Mouse (Mus musculus): ENCODE data around the gene Ip6k1.

The Ip6k1 gene

GRCm38 (mm10) chr9:108027867-108028266, 25.6 kb downstream of the Ip6k1 start:
- no peak for DNase-seq (ENCODE audit: low read depth, low spot score)

GRCm38 (mm10) chr9:108032126-108032525, 29.8 kb downstream of the Ip6k1 start:
- DNase-seq (ENCODE audit: low read depth, low spot score), result no peak

GRCm38 (mm10) chr9:108035331-108036156, 33.2 kb downstream of the Ip6k1 start:
- no peak for DNase-seq (ENCODE audit: low read depth, low spot score)

- DNase-seq (ENCODE audit: low read depth, low spot score), result no peak
Observed at GRCm38 (mm10) chr9:108044751-108045492, 42.6 kb downstream of the Ip6k1 start.

- DNase-seq (ENCODE audit: low read depth, low spot score), result no peak
Observed at GRCm38 (mm10) chr9:108046582-108046981, 44.3 kb downstream of the Ip6k1 start.

GRCm38 (mm10) chr9:108047601-108048565, 45.6 kb downstream of the Ip6k1 start:
- DNase-seq (ENCODE audit: low read depth, low spot score), result no peak

- DNase-seq (ENCODE audit: low read depth, low spot score), result no peak
Observed at GRCm38 (mm10) chr9:108048566-108048955, 46.3 kb downstream of the Ip6k1 start.

GRCm38 (mm10) chr9:108049016-108049455, 46.7 kb downstream of the Ip6k1 start, which contains the start of gene Gmppb:
Gene Gmppb, plus strand, starts transcription at chr9:108049242.
- DNase-seq (ENCODE audit: low read depth, low spot score), result peak; percentile 97

- DNase-seq (ENCODE audit: low read depth, low spot score), result no peak
Observed at GRCm38 (mm10) chr9:108049561-108050251, 47.4 kb downstream of the Ip6k1 start.

- DNase-seq (ENCODE audit: low read depth, low spot score), result no peak
Observed at GRCm38 (mm10) chr9:108051184-108051930, 49.1 kb downstream of the Ip6k1 start.

- DNase-seq (ENCODE audit: low read depth, low spot score), result no peak
Observed at GRCm38 (mm10) chr9:108051931-108052220, 49.6 kb downstream of the Ip6k1 start.

- DNase-seq (ENCODE audit: low read depth, low spot score), result no peak
Observed at GRCm38 (mm10) chr9:108052411-108052810, 50.1 kb downstream of the Ip6k1 start.

- peak; percentile 96 for DNase-seq (ENCODE audit: low read depth, low spot score)
Observed at GRCm38 (mm10) chr9:108052885-108053664, 50.8 kb downstream of the Ip6k1 start, which contains the start of gene Amigo3. Gene Amigo3, plus strand, starts transcription at chr9:108053159.

- DNase-seq (ENCODE audit: low read depth, low spot score), result no peak
Observed at GRCm38 (mm10) chr9:108053665-108054225, 51.4 kb downstream of the Ip6k1 start.

- no peak for DNase-seq (ENCODE audit: low read depth, low spot score)
Observed at GRCm38 (mm10) chr9:108054331-108055040, 52.2 kb downstream of the Ip6k1 start.

- no peak for DNase-seq (ENCODE audit: low read depth, low spot score)
Observed at GRCm38 (mm10) chr9:108055061-108055460, 52.8 kb downstream of the Ip6k1 start.

GRCm38 (mm10) chr9:108055661-108056237, 53.4 kb downstream of the Ip6k1 start:
- no peak for DNase-seq (ENCODE audit: low read depth, low spot score)
